Comparison of ENCODE assay signal across 8 mouse cellular contexts in the genomic region with DNA sequence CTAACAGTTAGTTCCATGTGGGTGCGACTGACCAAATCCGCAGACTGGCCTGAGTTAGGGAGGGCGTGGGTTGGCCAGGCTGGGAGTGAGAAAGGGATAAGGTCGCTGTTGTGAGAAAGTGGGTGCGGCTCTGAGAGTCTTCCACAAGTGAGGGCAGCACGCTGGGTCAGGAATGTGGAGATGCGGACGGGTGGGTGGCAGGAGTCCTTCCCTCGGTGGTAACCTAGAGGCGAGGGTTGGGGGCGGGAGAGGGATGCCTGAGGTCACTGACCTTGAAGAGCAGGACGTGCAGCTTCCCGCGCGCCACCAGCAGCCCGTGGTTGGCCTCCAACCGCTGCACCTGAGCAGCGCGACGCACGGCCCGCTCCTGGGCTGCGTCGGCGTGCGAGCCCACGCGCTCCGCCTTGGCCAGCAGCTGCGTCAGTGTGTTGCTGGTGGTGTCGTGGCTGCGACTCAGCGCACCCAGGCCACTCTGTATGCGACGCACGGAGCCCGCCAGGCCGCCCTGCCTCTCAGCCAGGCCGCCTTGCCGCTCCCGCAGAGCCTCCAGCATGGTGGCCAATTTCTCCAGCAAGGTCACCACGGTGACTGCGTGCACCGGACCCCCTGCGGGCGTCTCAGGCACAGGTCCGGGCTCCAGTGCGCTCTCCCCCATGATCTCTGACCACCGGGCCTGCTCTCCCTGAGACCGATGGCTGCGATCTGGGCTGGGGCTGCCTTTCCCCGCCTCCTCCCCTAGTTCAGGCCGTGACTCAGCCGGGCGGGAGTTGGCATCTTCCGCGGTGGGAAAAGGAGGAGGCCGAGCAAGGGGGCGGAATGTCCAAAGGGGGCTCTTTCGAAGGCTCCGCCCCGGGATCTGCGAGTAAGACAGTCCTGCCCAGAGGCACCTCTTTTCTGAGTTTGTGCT. TPM values are rescaled to one million over a fixed set of nuclear protein-coding genes. Genes with fewer than 3 reads are reported as not detected.
DNase-seq lines count a peak whose midpoint lies in the region; ATAC-seq and TF ChIP-seq lines count a peak whose summit lies in the region.

A gene (minus strand): TSS at position 796 of the 907 bp plus-strand sequence.

- H3K4me3 ChIP-seq in megakaryocyte, embryonic 14.5 days (replicated peaks): peak within 1 kb of the TSS; percentile 86
- peak within 1 kb of the TSS; percentile 63 for H3K4me3 ChIP-seq in embryonic facial prominence, embryonic 10.5 days
- H3K4me3 ChIP-seq in intestine, embryonic 16.5 days (ENCODE audit: low read length): peak within 1 kb of the TSS; percentile 58
- H3K4me3 ChIP-seq in small intestine, adult 2 months (ENCODE audit: low read depth, low read length): peak within 1 kb of the TSS; percentile 71

- intact Hi-C loops in left cerebral cortex, postnatal 25 days (cut with DNase I): loop anchor here (5.0 kb wide), 1 partner anchor 331 kb away; a partner anchor contains a TSS

- peak within 1 kb of the TSS; percentile 89 for H3K4me2 ChIP-seq in intestine, embryonic 16.5 days (ENCODE audit: low read depth, low read length)

- no peak; the same call in 1 of the 2 replicates for TF ChIP-seq POLR2A in small intestine, adult 2 months (IDR thresholded peaks at IDR 0.05; ENCODE audit: low read depth, low read length)

- peaks cover 8% of the 10 kb centered on the region; the same call in 1 of the 2 replicates for H3K9me3 ChIP-seq in megakaryocyte, embryonic 14.5 days
- no peaks in the 10 kb centered on the region for H3K9me3 ChIP-seq in embryonic facial prominence, embryonic 10.5 days
- no peaks in the 10 kb centered on the region for H3K9me3 ChIP-seq in intestine, embryonic 16.5 days (ENCODE audit: control insufficient read depth, low read length)

- TF ChIP-seq CTCF in small intestine, adult 2 months (IDR thresholded peaks at IDR 0.05; ENCODE audit: extremely low read depth, insufficient read length, insufficient replicate concordance, low read depth, low read length): no peak

- H3K36me3 ChIP-seq in megakaryocyte, embryonic 14.5 days (replicated peaks; ENCODE audit: low read length): no peaks in the 10 kb centered on the region
- H3K36me3 ChIP-seq in embryonic facial prominence, embryonic 10.5 days (replicated peaks): no peaks in the 10 kb centered on the region
- H3K36me3 ChIP-seq in intestine, embryonic 16.5 days (ENCODE audit: control insufficient read depth, insufficient read depth, low read length): no peaks in the 10 kb centered on the region
- no peaks in the 10 kb centered on the region for H3K36me3 ChIP-seq in small intestine, adult 2 months (ENCODE audit: control insufficient read depth, insufficient read depth, low read length)

- peak within 1 kb of the TSS; percentile 85 for H3K27ac ChIP-seq in embryonic facial prominence, embryonic 10.5 days (replicated peaks)
- peak within 1 kb of the TSS; percentile 92 for H3K27ac ChIP-seq in intestine, embryonic 16.5 days (ENCODE audit: low read length)
- H3K27ac ChIP-seq in small intestine, adult 2 months (ENCODE audit: insufficient read depth, low read depth, low read length): peak within 1 kb of the TSS; percentile 81

- H3K27me3 ChIP-seq in megakaryocyte, embryonic 14.5 days (replicated peaks): peaks cover 24% of the 10 kb centered on the region
- H3K27me3 ChIP-seq in embryonic facial prominence, embryonic 10.5 days (replicated peaks; ENCODE audit: low read depth, poor library complexity, severe bottlenecking): peaks cover 37% of the 10 kb centered on the region
- H3K27me3 ChIP-seq in intestine, embryonic 16.5 days (replicated peaks; ENCODE audit: control insufficient read depth, insufficient read depth, low read length): no peaks in the 10 kb centered on the region; the same call in 1 of the 2 replicates
- no peaks in the 10 kb centered on the region for H3K27me3 ChIP-seq in small intestine, adult 2 months (ENCODE audit: control insufficient read depth, insufficient read depth, low read length)

- WGBS in embryonic facial prominence, embryonic 10.5 days: 3% methylated on average over 63 of the region's 63 CpGs
- 3% methylated on average over 60 of the region's 63 CpGs for WGBS in intestine, embryonic 16.5 days
- WGBS in small intestine, adult 2 months: 4% methylated on average over 63 of the region's 63 CpGs

- H3K4me1 ChIP-seq in megakaryocyte, embryonic 14.5 days: peaks cover 16% of the 10 kb centered on the region
- peaks cover 27% of the 10 kb centered on the region for H3K4me1 ChIP-seq in embryonic facial prominence, embryonic 10.5 days
- peaks cover 9% of the 10 kb centered on the region for H3K4me1 ChIP-seq in intestine, embryonic 16.5 days (ENCODE audit: control insufficient read depth, insufficient read depth, low read length)
- peaks cover 2% of the 10 kb centered on the region; the same call in 1 of the 2 replicates for H3K4me1 ChIP-seq in small intestine, adult 2 months (ENCODE audit: control insufficient read depth, insufficient read depth, insufficient read length, low read length)

- peak; percentile 74 for DNase-seq in embryonic facial prominence, embryonic 10.5 days (ENCODE audit: low spot score)
- no peak for DNase-seq in gonadal fat pad, adult 2 months (ENCODE audit: low read depth)
- DNase-seq in left cerebral cortex, postnatal 25 days (ENCODE audit: low spot score in 2 of 2): peak; percentile 60 to 78
- peak; percentile 63 for DNase-seq in mesoderm, embryonic 11.5 days (ENCODE audit: low read depth, low spot score)

- ATAC-seq in megakaryocyte, adult 5-6 weeks (ENCODE audit: poor library complexity, severe bottlenecking): no peak
- ATAC-seq in intestine, embryonic 16.5 days: peak; percentile 89

- H3K9ac ChIP-seq in intestine, embryonic 16.5 days (ENCODE audit: low read depth, low read length): peak within 1 kb of the TSS; percentile 84

RNA-seq across cellular contexts. Expression of the gene that starts here (rescaled TPM):
- 1.0 TPM in 1 of 2 replicates, not detected in the other for polyA plus RNA-seq in megakaryocyte, embryonic 14.5 days (2012; ENCODE audit: insufficient read depth, low replicate concordance)
- not detected in 2 replicates for total RNA-seq in megakaryocyte, adult 5-6 weeks (2015)
- total RNA-seq in megakaryocyte, adult 5-6 weeks (2017): not detected in 2 replicates
- 17.3 and 17.7 TPM in 2 replicates for polyA plus RNA-seq in embryonic facial prominence, embryonic 10.5 days (2016; fragmentation: Nextera tagmentation; extraction: Ambion mirVana)
- polyA plus RNA-seq in gonadal fat pad, adult 2 months (2012; rRNA removed): 136 and 260 TPM in 2 replicates
- 80.5 and 86.6 TPM in 2 replicates for polyA plus RNA-seq in intestine, embryonic 16.5 days (2015; fragmentation: Nextera tagmentation; extraction: Ambion mirVana)
- total RNA-seq in left cerebral cortex, postnatal 25 days (2021): 10 to 100 TPM; 20.8 to 22.6 TPM
- polyA plus RNA-seq in small intestine, adult 2 months (2012; rRNA removed): 37.1 and 41.6 TPM in 2 replicates

Comparison
In these comparisons a context has a peak if more than half of its experiments do, and no peak if none do; other contexts are left out.
1. RNA of the gene that starts here (total RNA-seq): 20.8 to 22.6 TPM in left cerebral cortex, postnatal 25 days; not detected in megakaryocyte, adult 5-6 weeks; every median in the first group is over 10 times any median in the second.
2. Peak in every context shown above with its lines, with median percentiles within 50 percentile points of each other: H3K4me3 ChIP-seq and H3K27ac ChIP-seq.